Mouse (Mus musculus) E14TG2a.4 (cell line): ENCODE data around the gene H2al1g.

Experiments
- CTCF ChIP-seq: conservative IDR thresholded peaks from 2 replicates; pipeline ENCODE4 v1.5.1; 2014; ENCODE audit warnings: low read length
- POU5F1 ChIP-seq: IDR thresholded peaks from 2 replicates; pipeline ENCODE4 v1.6.1; 2014; ENCODE audit warnings: low read length, borderline replicate concordance

GRCm38 (mm10) chrX:11360823-11361222, 42.8 kb downstream of the H2al1g start:
- TF ChIP-seq CTCF (no peak), POU5F1 (no peak)
